19 mouse cellular contexts compared by ENCODE assay signal in the genomic region with DNA sequence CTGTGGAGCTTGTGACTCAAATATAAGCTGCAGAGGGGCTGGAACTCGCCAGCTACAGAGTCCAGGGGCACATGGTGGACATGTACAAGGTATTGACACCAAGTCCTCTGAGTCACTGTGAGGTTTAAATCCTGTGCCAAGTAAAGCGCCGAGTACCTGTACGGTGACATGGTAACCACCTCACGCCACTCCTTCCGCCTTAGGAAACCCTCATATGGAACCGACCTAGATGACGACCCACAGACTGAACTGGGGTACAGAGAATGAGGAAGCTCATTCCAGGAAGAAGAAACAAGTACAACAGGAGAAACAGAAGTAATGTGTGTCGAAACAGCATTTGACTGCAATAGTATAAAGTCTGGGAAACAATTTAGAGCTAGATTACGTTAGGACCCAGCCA. TPM values are rescaled to one million over a fixed set of nuclear protein-coding genes. Genes with fewer than 3 reads are reported as not detected.
A peak's percentile ranks its signal among the peaks of the same experiment; 100 is the strongest.
DNase-seq lines count a peak whose midpoint lies in the region; ATAC-seq and TF ChIP-seq lines count a peak whose summit lies in the region.
"Had no signal": no experiment of that assay in that cellular context is flagged by ENCODE, and none has a peak within 500 bp of the region (broad histone marks: within the 10 kb centered on the region; RNA-seq: fewer than 3 reads in every experiment).

No protein-coding gene starts in this region.

- H3K4me3 ChIP-seq in lung, adult 2 months (replicated peaks; ENCODE audit: extremely low read depth, low read depth, low read length) = no peak overlapping the region
- H3K4me3 ChIP-seq in bone marrow, adult 2 months (replicated peaks; ENCODE audit: control insufficient read depth, low read depth, low read length) = no peak overlapping the region
- H3K4me3 ChIP-seq in intestine, embryonic 15.5 days (replicated peaks) = no peak overlapping the region
- H3K4me3 ChIP-seq: embryonic facial prominence, embryonic 13.5 days; heart, embryonic 15.5 days; hindbrain, embryonic 12.5 days; left cerebral cortex, adult 2 months; liver, embryonic 15.5 days; midbrain, embryonic 10.5 days; neural tube, embryonic 13.5 days had no signal

- H3K9ac ChIP-seq in intestine, embryonic 15.5 days = no peak overlapping the region
- H3K9ac ChIP-seq: embryonic facial prominence, embryonic 13.5 days; forebrain, postnatal 0 days; heart, embryonic 15.5 days; hindbrain, embryonic 12.5 days; liver, embryonic 15.5 days; neural tube, embryonic 13.5 days had no signal

- H3K27me3 ChIP-seq in intestine, embryonic 15.5 days (replicated peaks) = no peaks in the 10 kb centered on the region
- H3K27me3 ChIP-seq: embryonic facial prominence, embryonic 13.5 days; heart, embryonic 15.5 days; liver, embryonic 15.5 days had no signal

- H3K27ac ChIP-seq in bone marrow, adult 2 months (ENCODE audit: control insufficient read depth, insufficient read depth, low read depth, low read length, poor library complexity) = 0 out of 2 replicates have a peak overlapping the region, but pooled peaks have one; percentile 11
- H3K27ac ChIP-seq in intestine, embryonic 15.5 days = no peak overlapping the region
- H3K27ac ChIP-seq: embryonic facial prominence, embryonic 13.5 days; heart, embryonic 15.5 days; hindbrain, embryonic 12.5 days; kidney, postnatal 0 days; left cerebral cortex, adult 2 months; liver, embryonic 15.5 days; midbrain, embryonic 10.5 days; neural tube, embryonic 13.5 days had no signal

- peak; percentile 80 for ATAC-seq in megakaryocyte, adult 5-6 weeks (ENCODE audit: poor library complexity, severe bottlenecking)
- ATAC-seq in intestine, embryonic 15.5 days = no peak
- ATAC-seq: forebrain, postnatal 0 days had no signal

- H3K36me3 ChIP-seq in intestine, embryonic 15.5 days = no peaks in the 10 kb centered on the region
- H3K36me3 ChIP-seq: embryonic facial prominence, embryonic 13.5 days; heart, embryonic 15.5 days; hindbrain, embryonic 12.5 days; liver, embryonic 15.5 days; midbrain, embryonic 10.5 days; neural tube, embryonic 13.5 days had no signal

- no peak for TF ChIP-seq POLR2A in lung, adult 2 months (IDR thresholded peaks at IDR 0.05; ENCODE audit: borderline replicate concordance, extremely low read depth, low read depth, low read length)
- no peak for TF ChIP-seq POLR2A in bone marrow, adult 2 months (IDR thresholded peaks at IDR 0.05; ENCODE audit: borderline replicate concordance, control insufficient read depth, low read depth, low read length)

- TF ChIP-seq CTCF in lung, adult 2 months (IDR thresholded peaks at IDR 0.05; ENCODE audit: insufficient read depth, low read length) = no peak
- TF ChIP-seq CTCF in bone marrow, adult 2 months (IDR thresholded peaks at IDR 0.05; ENCODE audit: control insufficient read depth, insufficient read depth, low read length) = no peak

- no peaks in the 10 kb centered on the region for H3K9me3 ChIP-seq in intestine, embryonic 15.5 days
- H3K9me3 ChIP-seq: embryonic facial prominence, embryonic 13.5 days; heart, embryonic 15.5 days; hindbrain, embryonic 12.5 days; liver, embryonic 15.5 days; midbrain, embryonic 10.5 days; neural tube, embryonic 13.5 days had no signal

- 0 out of 2 replicates have a peak, but pooled peaks cover 6% of the 10 kb centered on the region for H3K4me1 ChIP-seq in lung, adult 2 months (ENCODE audit: control insufficient read depth, insufficient read depth, low read length)
- H3K4me1 ChIP-seq in bone marrow, adult 2 months (ENCODE audit: control insufficient read depth, insufficient read depth, low read length) = peaks cover 1% of the 10 kb centered on the region; the same call in 1 of the 2 replicates
- no peaks in the 10 kb centered on the region for H3K4me1 ChIP-seq in intestine, embryonic 15.5 days (replicated peaks)

- WGBS in lung, adult 2 months = 60% methylated on average over 10 of the region's 10 CpGs
- WGBS in bone marrow, adult 2 months = 15% methylated on average over 10 of the region's 10 CpGs
- 83% methylated on average over 10 of the region's 10 CpGs for WGBS in intestine, embryonic 15.5 days

- no peak overlapping the region for H3K4me2 ChIP-seq in intestine, embryonic 15.5 days (replicated peaks)
- H3K4me2 ChIP-seq: embryonic facial prominence, embryonic 13.5 days; heart, embryonic 15.5 days; hindbrain, embryonic 12.5 days; liver, embryonic 15.5 days; neural tube, embryonic 13.5 days had no signal

- peak; percentile 63 for DNase-seq in lung, postnatal 25 days (ENCODE audit: low spot score)
- DNase-seq in lung, adult 2 months = no peak
- DNase-seq in adrenal gland, adult 2 months = no peak
- no peak for DNase-seq in adrenal gland, adult 18-20 months (ENCODE audit: low spot score in 2 of 2)
- DNase-seq: adrenal gland, postnatal 14 days; cerebellum, adult 8-10 months; forebrain, postnatal 0 days; right cerebral cortex, postnatal 4 days had no signal

RNA-seq across cellular contexts. Expression of gene Dusp16, which starts 3.9 kb away (rescaled TPM):
- 19.5 and 21.1 TPM in 2 replicates for polyA plus RNA-seq in lung, adult 2 months (2012; rRNA removed)
- polyA plus RNA-seq in bone marrow, adult 2 months (2011; ENCODE audit: insufficient read depth, insufficient read length, low replicate concordance, missing spikeins) = 2.7 and 11.2 TPM in 2 replicates
- 1.3 and 1.8 TPM in 2 replicates for total RNA-seq in megakaryocyte, adult 5-6 weeks (2015)
- 1.2 and 1.4 TPM in 2 replicates for total RNA-seq in megakaryocyte, adult 5-6 weeks (2017)
- 10 to 100 TPM; 22.7 to 28.6 TPM for total RNA-seq in adrenal gland, adult 2 months (2021)
- 18.7 and 19.8 TPM in 2 replicates for polyA plus RNA-seq in adrenal gland, adult 2 months (2012; rRNA removed)
- 13.0 and 13.9 TPM in 2 replicates for polyA plus RNA-seq in intestine, embryonic 15.5 days (2015; fragmentation: Nextera tagmentation; extraction: Ambion mirVana)
- total RNA-seq in adrenal gland, adult 18-20 months (2021) = 10 to 100 TPM; 26.1 to 33.5 TPM

RNA-seq across cellular contexts. Expression of gene Crebl2, which starts 33.7 kb away (rescaled TPM):
- 15.9 and 25.1 TPM in 2 replicates for polyA plus RNA-seq in lung, adult 2 months (2012; rRNA removed)
- 4.2 and 8.3 TPM in 2 replicates for polyA plus RNA-seq in bone marrow, adult 2 months (2011; ENCODE audit: insufficient read depth, insufficient read length, low replicate concordance, missing spikeins)
- total RNA-seq in megakaryocyte, adult 5-6 weeks (2015) = 3.1 and 4.5 TPM in 2 replicates
- total RNA-seq in megakaryocyte, adult 5-6 weeks (2017) = 6.7 and 6.8 TPM in 2 replicates
- 10 to 100 TPM; 24.3 to 42.2 TPM for total RNA-seq in adrenal gland, adult 2 months (2021)
- 6.2 and 6.6 TPM in 2 replicates for polyA plus RNA-seq in adrenal gland, adult 2 months (2012; rRNA removed)
- polyA plus RNA-seq in intestine, embryonic 15.5 days (2015; fragmentation: Nextera tagmentation; extraction: Ambion mirVana) = 3.6 and 3.7 TPM in 2 replicates
- total RNA-seq in adrenal gland, adult 18-20 months (2021) = 10 to 100 TPM; 29.6 to 36.7 TPM
